Mouse (Mus musculus) C2C12 (cell line): ENCODE results near the gene Cbx7. TPM values are rescaled to one million over a fixed set of nuclear protein-coding genes. Genes with fewer than 3 reads are reported as not detected.

ENCODE experiments used
- H3K27me3 ChIP-seq: one replicate; pipeline ENCODE4 v1.6.1; 2011; ENCODE audit not compliant: control insufficient read depth, insufficient read depth, insufficient read length
- H3K36me3 ChIP-seq: one replicate; pipeline ENCODE4 v1.6.1; 2011; ENCODE audit not compliant: control insufficient read depth, insufficient read depth
- H3K4me3 ChIP-seq: one replicate; pipeline ENCODE4 v1.5.1; 2011; ENCODE audit warnings: mild to moderate bottlenecking, control low read depth; ENCODE audit not compliant: poor library complexity, insufficient read depth, severe bottlenecking
- H3K79me2 ChIP-seq: one replicate; pipeline ENCODE4 v1.6.1; 2011; ENCODE audit not compliant: control insufficient read depth, insufficient read depth
- H3K79me3 ChIP-seq: one replicate; pipeline ENCODE4 v1.6.1; 2011; ENCODE audit warnings: low read depth, control low read depth
- H3ac ChIP-seq: one replicate; pipeline ENCODE3; 2011; ENCODE audit warnings: low read depth; ENCODE audit not compliant: control insufficient read depth, insufficient read length
- CEBPB ChIP-seq: IDR thresholded peaks from one replicate; pipeline ENCODE4 v1.6.1; 2011; ENCODE audit warnings: low read depth, mild to moderate bottlenecking, control low read depth, moderate library complexity
- CTCF ChIP-seq: IDR thresholded peaks from one replicate; pipeline ENCODE4 v1.5.1; 2011; ENCODE audit not compliant: control insufficient read depth, insufficient read depth, insufficient read length
- FOSL1 ChIP-seq: IDR thresholded peaks from one replicate; pipeline ENCODE4 v1.8.0; 2011; ENCODE audit warnings: mild to moderate bottlenecking, low read length; ENCODE audit not compliant: poor library complexity, insufficient read depth, severe bottlenecking
- MAX ChIP-seq: IDR thresholded peaks from one replicate; pipeline ENCODE4 v1.6.1; 2011; ENCODE audit warnings: mild to moderate bottlenecking, control low read depth
- MYOD1 ChIP-seq: IDR thresholded peaks from one replicate; pipeline ENCODE4 v1.6.1; 2011; ENCODE audit warnings: low read depth; ENCODE audit not compliant: control insufficient read depth, insufficient read length
- MYOG ChIP-seq: IDR thresholded peaks from one replicate; pipeline ENCODE4 v1.6.1; 2011; ENCODE audit not compliant: control insufficient read depth, insufficient read length; ENCODE audit errors: extremely low read depth
- USF1 ChIP-seq: IDR thresholded peaks from one replicate; pipeline ENCODE4 v1.6.1; 2011; ENCODE audit warnings: low read depth, mild to moderate bottlenecking, control low read depth, moderate library complexity
- polyA plus RNA-seq: library from polyadenylated mRNA; unstranded; fragments of >200 nt; fragmentation: generic; extraction: Trizol; gene quantifications from one replicate; pipeline ENCODE4 v1.2.1, GENCODE M21; 2012; ENCODE audit warnings: missing spikeins

Cbx7 gene
- polyA plus RNA-seq, 1 experiment = 5.9 TPM

DNA sequence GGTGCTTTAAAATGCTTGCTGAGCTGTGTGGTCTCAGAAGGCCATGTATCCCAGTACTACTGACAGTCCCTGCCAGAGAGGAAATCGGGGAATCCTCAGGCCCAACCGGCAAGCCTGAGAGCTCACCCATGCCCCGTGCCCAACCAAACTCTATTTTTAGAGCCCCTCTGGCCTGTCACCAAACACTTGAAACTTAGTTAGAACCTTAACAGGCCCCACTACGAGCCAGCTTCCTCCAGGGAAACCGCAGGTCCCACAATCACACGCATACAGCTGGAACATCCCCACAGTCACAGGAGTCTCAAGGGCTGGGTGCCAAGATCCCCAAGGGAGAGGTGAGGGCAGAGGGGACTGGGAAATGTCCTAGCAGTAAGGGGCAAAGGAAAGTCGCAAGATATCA lies 35.2 kb upstream of the Cbx7 start:
- Histone ChIP-seq H3K79me3 (peaks cover 30% of the 10 kb centered on the region), H3K36me3 (peaks cover 55% of the 10 kb centered on the region), H3K27me3 (no peaks in the 10 kb centered on the region), H3ac (no peak overlapping the region), H3K79me2 (peaks cover 73% of the 10 kb centered on the region), H3K4me3 (no peak overlapping the region)
- TF ChIP-seq CTCF (no peak), MYOG (no peak), USF1 (no peak), FOSL1 (no peak), MAX (no peak), CEBPB (no peak), MYOD1 (no peak)

DNA sequence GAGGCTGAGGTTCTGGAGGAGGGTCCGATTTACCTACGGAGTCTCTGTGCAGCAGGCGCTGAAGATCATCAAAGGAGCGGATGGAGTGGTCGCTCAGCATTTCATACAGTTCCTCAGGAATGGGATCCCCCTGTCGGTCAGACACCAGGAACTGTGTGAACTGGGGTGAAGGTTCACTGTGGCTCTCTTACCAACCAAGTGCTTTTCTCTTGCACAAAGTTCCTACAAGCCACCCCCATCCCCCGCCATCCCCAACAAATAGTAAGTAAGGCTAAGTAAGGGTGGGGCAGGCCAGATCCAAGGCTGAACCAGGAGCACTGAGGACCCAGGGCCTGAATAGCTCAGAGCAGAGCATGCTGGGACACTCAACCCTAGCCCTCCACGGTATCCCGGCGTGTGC lies 34.5 kb upstream of the Cbx7 start:
- H3K79me3 ChIP-seq = peaks cover 24% of the 10 kb centered on the region
- H3ac ChIP-seq = no peak overlapping the region
- H3K79me2 ChIP-seq = peaks cover 65% of the 10 kb centered on the region
- TF ChIP-seq FOSL1 (no peak), MYOD1 (no peak)
- H3K27me3 ChIP-seq = no peaks in the 10 kb centered on the region
- H3K4me3 ChIP-seq = no peak overlapping the region
- peaks cover 61% of the 10 kb centered on the region for H3K36me3 ChIP-seq

DNA sequence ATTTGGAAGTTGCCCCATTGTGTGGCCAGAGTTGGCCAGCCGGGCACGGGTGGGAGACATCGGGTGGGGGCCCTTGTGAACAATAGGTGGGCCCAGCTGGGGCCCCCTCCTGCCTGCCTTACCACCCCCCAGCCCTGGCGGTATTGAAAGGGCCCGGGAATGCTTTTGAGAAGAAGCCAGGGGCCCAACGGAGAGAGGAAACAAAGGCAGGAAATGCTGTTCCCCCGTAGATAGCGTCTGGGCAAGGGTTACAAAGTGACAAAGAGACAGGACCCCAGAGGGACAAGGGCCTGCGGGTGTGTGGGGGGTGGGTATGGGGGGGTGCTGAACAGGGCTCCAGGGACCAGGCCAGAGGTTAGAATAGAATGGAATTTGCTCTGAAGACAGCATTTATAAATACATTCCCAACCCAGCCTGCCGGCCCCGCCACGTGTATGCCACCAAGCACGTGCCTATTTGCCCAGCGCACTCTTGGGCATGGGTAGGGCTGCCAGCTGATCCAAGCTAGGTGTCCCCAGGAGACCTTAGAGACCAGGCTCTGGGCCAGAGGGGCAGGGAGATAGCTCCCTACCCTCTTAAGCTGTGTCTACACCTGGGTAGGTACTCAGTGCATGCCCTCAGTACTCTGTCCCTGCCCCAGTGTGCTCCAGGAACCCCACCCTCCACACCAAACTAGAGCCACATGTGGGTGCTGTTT lies 33.9 kb upstream of the Cbx7 start:
- peaks cover 23% of the 10 kb centered on the region for H3K79me3 ChIP-seq
- peaks cover 59% of the 10 kb centered on the region for H3K79me2 ChIP-seq
- peaks cover 67% of the 10 kb centered on the region for H3K36me3 ChIP-seq
- no peak overlapping the region for H3ac ChIP-seq
- H3K4me3 ChIP-seq = no peak overlapping the region
- TF ChIP-seq CEBPB (no peak), MYOG (no peak), MAX (no peak), MYOD1 (no peak), CTCF (no peak), FOSL1 (no peak), USF1 (no peak)
- H3K27me3 ChIP-seq = no peaks in the 10 kb centered on the region

DNA sequence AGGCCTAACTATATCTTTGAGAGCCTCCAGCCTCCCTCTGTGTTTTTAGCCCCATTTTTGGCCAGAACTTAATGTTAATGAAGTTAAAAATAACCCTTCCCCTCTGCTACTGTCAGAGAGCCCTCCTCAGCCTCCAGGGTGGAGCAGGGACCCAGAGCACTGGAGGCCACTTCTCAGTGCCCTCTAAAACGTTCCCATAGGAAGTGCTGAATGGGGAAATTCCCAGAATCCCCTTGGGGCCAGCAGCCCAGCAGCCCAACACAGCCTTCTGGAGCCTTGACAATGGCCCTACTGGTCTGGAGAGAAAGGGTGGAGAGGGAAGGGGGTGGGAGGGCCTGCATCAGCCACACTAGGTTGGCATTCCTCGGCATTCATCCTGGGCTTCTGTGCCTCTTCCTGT lies 32.7 kb upstream of the Cbx7 start:
- Histone ChIP-seq H3ac (no peak overlapping the region), H3K79me2 (peaks cover 47% of the 10 kb centered on the region), H3K27me3 (no peaks in the 10 kb centered on the region), H3K36me3 (peaks cover 64% of the 10 kb centered on the region), H3K79me3 (peaks cover 18% of the 10 kb centered on the region), H3K4me3 (no peak overlapping the region)
- no peak for TF ChIP-seq CTCF
- TF ChIP-seq FOSL1 = no peak
- TF ChIP-seq MAX = no peak
- no peak for TF ChIP-seq MYOG
- no peak for TF ChIP-seq MYOD1
- no peak for TF ChIP-seq USF1
- no peak for TF ChIP-seq CEBPB

DNA sequence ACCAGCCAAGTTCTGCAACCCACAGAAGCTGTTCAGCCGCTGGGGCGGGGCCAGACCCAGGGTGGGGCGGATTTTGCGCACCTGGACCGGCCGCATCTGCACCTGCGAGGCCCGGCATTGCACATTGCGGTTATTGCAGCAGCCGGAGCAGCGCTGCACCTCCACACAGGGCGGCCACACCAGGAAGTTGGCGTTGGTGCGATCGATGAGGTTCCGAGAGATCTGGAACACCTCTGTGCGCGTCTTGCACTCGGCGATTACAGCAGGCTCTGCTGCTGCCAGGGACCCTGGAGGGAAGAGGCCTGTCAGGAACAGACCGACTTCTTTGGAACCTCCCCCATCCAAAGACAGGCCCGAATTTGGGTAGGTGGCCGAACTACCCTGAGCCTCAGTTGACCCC lies 30.7 kb upstream of the Cbx7 start:
- peaks cover 8% of the 10 kb centered on the region for H3K79me3 ChIP-seq
- no peaks in the 10 kb centered on the region for H3K27me3 ChIP-seq
- H3K79me2 ChIP-seq = peaks cover 27% of the 10 kb centered on the region
- TF ChIP-seq MAX = no peak
- TF ChIP-seq MYOG = no peak
- TF ChIP-seq USF1 = no peak
- no peak for TF ChIP-seq MYOD1
- no peak for TF ChIP-seq FOSL1
- TF ChIP-seq CEBPB = no peak
- TF ChIP-seq CTCF = no peak
- H3ac ChIP-seq = no peak overlapping the region
- H3K4me3 ChIP-seq = no peak overlapping the region
- H3K36me3 ChIP-seq = peaks cover 69% of the 10 kb centered on the region

DNA sequence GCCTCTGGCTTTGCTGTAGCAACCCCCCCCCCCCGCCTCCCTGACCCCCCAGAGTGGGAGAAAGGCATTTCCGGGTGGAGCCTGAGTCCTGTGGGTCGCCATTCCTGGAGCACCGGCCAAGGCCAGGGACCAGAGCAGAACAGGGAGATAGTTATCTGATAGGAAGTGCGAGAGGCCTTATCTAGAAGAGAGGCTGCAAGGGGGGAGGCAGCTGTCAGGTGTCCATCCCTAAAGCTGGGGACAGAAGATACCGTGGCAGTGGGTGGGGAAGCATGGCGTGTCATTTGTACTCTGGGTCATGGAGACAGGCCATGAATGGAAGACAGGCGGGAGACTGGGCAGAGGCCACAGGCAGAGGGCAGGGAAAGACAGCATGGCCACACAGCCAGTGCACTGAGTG lies 29.8 kb upstream of the Cbx7 start:
- Histone ChIP-seq H3K4me3 (no peak overlapping the region), H3K27me3 (no peaks in the 10 kb centered on the region), H3K79me2 (peaks cover 18% of the 10 kb centered on the region), H3K36me3 (peaks cover 78% of the 10 kb centered on the region), H3K79me3 (peaks cover 5% of the 10 kb centered on the region), H3ac (no peak overlapping the region)
- TF ChIP-seq FOSL1 (no peak), MAX (no peak), MYOD1 (no peak), CEBPB (no peak), CTCF (no peak), USF1 (no peak), MYOG (no peak)
